Mouse (Mus musculus) thymus, adult 2 months (tissue): ENCODE results near the gene Vmn2r95. TPM values are rescaled to one million over a fixed set of nuclear protein-coding genes. Genes with fewer than 3 reads are reported as not detected.
A peak's percentile ranks its signal among the peaks of the same experiment; 100 is the strongest.
"Not testable (repeated sequence)": the region's sequence is repeated elsewhere in the genome, so short reads cannot be mapped to it uniquely, and the experiment has no call there.

Experiments used
- DNase-seq: peaks from one replicate; pipeline ENCODE4 v3.0.0; 2021
- H3K27ac ChIP-seq: fragments of 200-500 bp; 2 replicates; pipeline ENCODE4 v1.5.1; 2012; ENCODE audit warnings: low read length, control low read depth; ENCODE audit not compliant: control insufficient read depth, insufficient read depth
- H3K27me3 ChIP-seq: fragments of 200-500 bp; 2 replicates; pipeline ENCODE4 v1.6.1; 2012; ENCODE audit warnings: mild to moderate bottlenecking, low read length, moderate library complexity, mixed read lengths; ENCODE audit not compliant: control insufficient read depth, insufficient read depth
- H3K36me3 ChIP-seq: fragments of 200-500 bp; 2 replicates; pipeline ENCODE4 v1.6.1; 2012; ENCODE audit warnings: mild to moderate bottlenecking, low read length, moderate library complexity; ENCODE audit not compliant: control insufficient read depth, insufficient read depth
- H3K4me1 ChIP-seq: fragments of 200-500 bp; replicated peaks from 2 replicates; pipeline ENCODE4 v1.6.1; 2012; ENCODE audit warnings: low read length; ENCODE audit not compliant: control insufficient read depth, insufficient read depth
- H3K4me3 ChIP-seq: fragments of 200-500 bp; 2 replicates; pipeline ENCODE4 v1.5.1; 2012; ENCODE audit warnings: mild to moderate bottlenecking, low read length, control low read depth, moderate library complexity; ENCODE audit not compliant: control insufficient read depth, insufficient read depth
- CTCF ChIP-seq: fragments of 200-500 bp; IDR thresholded peaks from 2 replicates; pipeline ENCODE4 v1.5.1; 2012; ENCODE audit warnings: mild to moderate bottlenecking, control low read depth, low read length, moderate library complexity, borderline replicate concordance; ENCODE audit not compliant: control insufficient read depth, poor library complexity, insufficient read depth; ENCODE audit errors: extremely low read depth
- POLR2A ChIP-seq: fragments of 200-500 bp; IDR thresholded peaks from 2 replicates; pipeline ENCODE4 v1.6.1; 2012; ENCODE audit warnings: mild to moderate bottlenecking, low read length, control low read depth, moderate library complexity; ENCODE audit not compliant: control insufficient read depth, poor library complexity, insufficient read depth; ENCODE audit errors: extremely low read depth
- WGBS: fragments of 180-500 bp; shearing (Covaris S2); methylation state at CpG from one replicate; pipeline ENCODE4 v1.1.7; 2018; 5-methylcytosine and 5-hydroxymethylcytosine counted together
- polyA plus RNA-seq: library from polyadenylated mRNA; depleted of rRNA; stranded (reverse); fragments of >200 nt; gene quantifications from 2 replicates; pipeline ENCODE4 v1.2.3, GENCODE M21; 2012; rRNA removed

The Vmn2r95 gene
- not detected in 2 replicates for polyA plus RNA-seq

DNA sequence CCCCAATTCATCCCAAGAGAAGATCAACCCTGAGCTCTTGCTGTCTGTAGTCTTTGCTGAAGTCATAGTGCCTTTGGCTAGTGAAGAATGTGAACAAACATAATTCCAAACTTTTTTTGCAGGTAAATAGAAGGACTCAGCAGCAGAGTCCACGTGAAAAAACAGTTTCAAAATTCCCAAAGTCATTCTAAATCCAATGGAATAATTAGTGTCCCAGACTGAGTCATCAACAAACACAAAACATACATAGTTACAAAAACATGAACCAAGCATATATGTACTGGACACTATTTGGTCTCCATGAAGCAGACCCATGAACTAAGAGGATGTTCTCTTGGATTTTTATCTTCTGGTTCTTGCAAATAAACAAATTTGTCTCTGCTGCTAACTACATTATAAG is at the start of gene Vmn2r95:
Vmn2r95 (plus strand) TSS at position 301 of the 400 bp plus-strand sequence.
- no peaks in the 10 kb centered on the region for H3K36me3 ChIP-seq
- no peak within 1 kb of the TSS for H3K4me3 ChIP-seq
- no peak within 1 kb of the TSS for H3K27ac ChIP-seq
- H3K4me1 ChIP-seq, result no peaks in the 10 kb centered on the region
- no peaks in the 10 kb centered on the region for H3K27me3 ChIP-seq
- DNase-seq, result no peak
- WGBS, result 23% methylated on average over 1 of the region's 1 CpGs
- TF ChIP-seq CTCF (no peak), POLR2A (no peak)

DNA sequence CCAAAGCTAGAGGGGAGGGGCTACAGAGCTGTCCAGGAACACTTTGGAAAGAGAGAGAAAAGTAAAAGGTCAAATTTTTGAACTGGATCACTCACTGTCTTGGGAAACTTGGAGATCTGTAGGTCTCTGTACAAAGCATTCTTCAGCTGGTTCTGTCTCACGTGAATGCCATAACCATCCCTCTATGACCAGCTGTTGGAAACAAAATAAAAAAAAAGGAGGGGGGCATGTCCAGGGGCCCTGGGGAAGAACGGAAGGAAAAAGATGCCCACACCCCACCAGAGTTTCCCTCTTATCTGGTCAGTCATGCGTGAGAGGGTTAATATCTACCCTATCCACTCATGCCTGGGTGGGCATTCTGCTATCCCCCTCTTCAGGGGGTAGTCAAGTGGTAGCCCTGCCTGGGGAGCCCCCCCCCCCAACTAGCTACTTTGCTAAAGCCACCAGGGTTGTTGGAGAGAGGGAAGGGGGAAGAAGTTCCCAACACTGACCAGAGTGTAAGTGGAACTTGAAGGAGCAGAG is 31.8 kb downstream of the Vmn2r95 start:
- no peak overlapping the region for H3K27ac ChIP-seq
- 88% methylated on average over 3 of the region's 3 CpGs for WGBS
- TF ChIP-seq POLR2A (no peak), CTCF (no peak)

DNA sequence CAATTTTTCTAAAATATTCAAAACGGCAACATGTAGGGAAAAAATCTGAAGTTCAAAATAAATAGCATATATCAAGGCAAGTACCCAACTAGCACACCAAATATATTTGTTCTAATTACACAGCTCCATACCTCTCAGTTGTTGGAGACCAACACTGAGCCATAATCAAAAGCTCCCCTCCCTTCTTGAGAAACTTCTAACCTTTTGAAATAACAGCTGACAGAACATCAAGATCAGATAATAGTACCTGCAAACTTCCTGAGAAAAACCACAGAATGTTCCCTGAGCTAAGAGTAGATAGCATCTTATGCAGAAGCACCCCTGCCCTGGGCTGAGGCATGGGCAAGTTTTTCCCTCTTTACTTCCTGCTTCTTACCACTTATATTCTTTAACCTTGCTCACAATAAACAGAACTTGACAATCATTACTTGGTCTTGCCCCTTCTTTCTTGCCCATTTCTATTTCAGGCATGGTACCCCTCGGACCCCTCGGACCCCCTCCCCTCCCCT is 34.3 kb downstream of the Vmn2r95 start:
- peak overlapping the region; percentile 85; the same call in 1 of the 2 replicates for H3K27ac ChIP-seq
- H3K4me3 ChIP-seq, H3K27me3 ChIP-seq, H3K36me3 ChIP-seq, H3K4me1 ChIP-seq, DNase-seq: not testable (repeated sequence)
- WGBS, result 77% methylated on average over 3 of the region's 3 CpGs

More for the DNA sequence above, 31.8 kb downstream of the Vmn2r95 start:
- Histone ChIP-seq H3K27me3 (no peaks in the 10 kb centered on the region), H3K4me3 (no peak overlapping the region), H3K36me3 (no peaks in the 10 kb centered on the region), H3K4me1 (peaks cover 3% of the 10 kb centered on the region)
- DNase-seq, result no peak

DNA sequence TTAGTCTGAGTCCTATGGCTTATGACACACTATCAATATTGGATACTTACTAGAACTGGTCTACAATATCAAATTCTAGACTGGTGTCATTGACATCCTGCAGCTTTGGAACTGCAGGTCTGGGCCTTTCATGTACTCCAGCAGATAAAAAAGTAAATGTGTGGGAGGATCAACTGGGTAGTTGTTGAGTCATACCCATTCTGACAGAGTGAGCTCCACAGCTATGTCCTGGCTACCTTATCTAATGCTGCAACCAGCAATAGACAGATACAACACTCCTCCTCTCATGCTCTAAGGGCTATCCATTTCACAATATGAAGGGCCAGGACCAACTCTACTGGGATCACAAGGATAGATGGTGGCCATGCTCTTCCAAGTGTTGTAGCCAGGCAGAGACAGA is 38.8 kb downstream of the Vmn2r95 start:
- H3K4me1 ChIP-seq, result peaks cover 3% of the 10 kb centered on the region
- no peaks in the 10 kb centered on the region for H3K27me3 ChIP-seq
- H3K27ac ChIP-seq, result no peak overlapping the region
- no peak overlapping the region for H3K4me3 ChIP-seq
- DNase-seq, result no peak
- no peaks in the 10 kb centered on the region for H3K36me3 ChIP-seq
- no peak for TF ChIP-seq POLR2A
- no peak for TF ChIP-seq CTCF

DNA sequence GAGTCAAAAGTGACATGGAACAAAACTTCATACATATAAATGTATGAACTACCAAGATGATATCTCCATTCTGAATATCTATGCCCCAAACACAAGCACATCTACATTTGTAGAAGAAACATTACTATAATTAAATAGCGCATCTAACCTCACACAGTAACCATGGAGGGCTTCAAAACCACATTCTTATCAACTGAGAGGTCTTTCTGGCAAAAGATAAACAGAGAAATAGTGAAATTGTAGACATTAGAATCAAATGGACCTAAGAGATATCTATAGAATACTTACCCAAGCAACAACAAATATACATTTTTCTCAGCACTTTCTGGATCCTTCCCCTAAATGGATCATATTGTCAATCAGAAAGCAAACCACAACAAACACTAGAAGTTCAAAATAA is 56.0 kb downstream of the Vmn2r95 start:
- no peaks in the 10 kb centered on the region for H3K36me3 ChIP-seq
- TF ChIP-seq POLR2A (no peak), CTCF (no peak)
- no peak for DNase-seq
- H3K27me3 ChIP-seq, result no peaks in the 10 kb centered on the region
- H3K4me1 ChIP-seq, result no peaks in the 10 kb centered on the region
- H3K27ac ChIP-seq, result no peak overlapping the region
- WGBS, result 68% methylated on average over 1 of the region's 1 CpGs
- no peak overlapping the region for H3K4me3 ChIP-seq

Other genes starting within 250 kb of the Vmn2r95 start
- gene Vmn2r94, start 146.3 kb upstream of the Vmn2r95 start, polyA plus RNA-seq, result not detected in 2 replicates
- gene Vmn2r93, start 126.0 kb upstream of the Vmn2r95 start, polyA plus RNA-seq, result not detected in 2 replicates
- gene Vmn2r96, start 149.1 kb downstream of the Vmn2r95 start, polyA plus RNA-seq, result 0.06 and 0.07 TPM in 2 replicates